Mouse (Mus musculus) lung, postnatal 0 days (tissue): Measurements from ENCODE around the gene Pnn. TPM values are rescaled to one million over a fixed set of nuclear protein-coding genes. Genes with fewer than 3 reads are reported as not detected.
A peak's percentile ranks its signal among the peaks of the same experiment; 100 is the strongest.

Experiments used
- ATAC-seq: fragments of 200-750 bp; cut with Nextera tagmentation; 2 replicates; pipeline ENCODE4 v1.8.0; 2017; ENCODE audit warnings: moderate library complexity
- DNase-seq: peaks from one replicate; pipeline ENCODE4 v3.0.0-alpha.2; 2016; ENCODE audit warnings: low spot score
- H3K27ac ChIP-seq: fragments of 300-500 bp; sonication (generic); 2 replicates; pipeline ENCODE4 v1.5.1; 2014; ENCODE audit warnings: antibody characterized with exemption, mild to moderate bottlenecking, low read length, mixed read lengths
- H3K27me3 ChIP-seq: fragments of 300-500 bp; sonication (generic); replicated peaks from 2 replicates; pipeline ENCODE4 v1.6.1; 2014; ENCODE audit warnings: low read length, mixed read lengths; ENCODE audit not compliant: insufficient read depth
- H3K36me3 ChIP-seq: fragments of 300-500 bp; sonication (generic); 2 replicates; pipeline ENCODE4 v1.6.1; 2014; ENCODE audit warnings: low read length, mixed read lengths; ENCODE audit not compliant: insufficient read depth
- H3K4me1 ChIP-seq: fragments of 300-500 bp; sonication (generic); 2 replicates; pipeline ENCODE4 v1.6.1; 2014; ENCODE audit warnings: antibody characterized with exemption, low read depth, low read length, mixed read lengths; ENCODE audit not compliant: insufficient read depth
- H3K4me2 ChIP-seq: fragments of 300-500 bp; sonication (generic); replicated peaks from 2 replicates; pipeline ENCODE4 v1.6.1; 2014; ENCODE audit warnings: low read depth, mild to moderate bottlenecking, low read length, moderate library complexity, mixed read lengths
- H3K4me3 ChIP-seq: fragments of 300-500 bp; sonication (generic); 2 replicates; pipeline ENCODE4 v1.5.1; 2014; ENCODE audit warnings: low read depth, low read length
- H3K9ac ChIP-seq: fragments of 300-500 bp; sonication (generic); replicated peaks from 2 replicates; pipeline ENCODE4 v1.6.1; 2014; ENCODE audit warnings: low read depth, mild to moderate bottlenecking
- H3K9me3 ChIP-seq: fragments of 300-500 bp; sonication (generic); 2 replicates; pipeline ENCODE4 v1.6.1; 2016; ENCODE audit warnings: low read length, mixed read lengths
- CTCF ChIP-seq: IDR thresholded peaks from 2 replicates; pipeline ENCODE4 v1.5.1; 2016; ENCODE audit warnings: antibody characterized with exemption, mild to moderate bottlenecking
- EP300 ChIP-seq: IDR thresholded peaks from 2 replicates; pipeline ENCODE4 v1.6.1; 2016; ENCODE audit warnings: antibody characterized with exemption, mild to moderate bottlenecking, control low read depth
- WGBS: fragments of 180-500 bp; shearing (Covaris S2); extraction: QIAGEN DNeasy Blood & Tissue Kit; methylation state at CpG from one replicate; pipeline ENCODE4 v1.1.7; 2014; 5-methylcytosine and 5-hydroxymethylcytosine counted together
- polyA plus RNA-seq: library from polyadenylated mRNA; unstranded; fragments of >200 nt; fragmentation: Nextera tagmentation; extraction: Ambion mirVana; gene quantifications from 2 replicates; pipeline ENCODE4 v1.2.1, GENCODE M21; 2015

The Pnn gene
- polyA plus RNA-seq, 1 experiment from 2014 or later = 40.5 TPM

- TF ChIP-seq EP300 (no peak), CTCF (no peak)
- Histone ChIP-seq H3K36me3 (peaks cover 24% of the 10 kb centered on the region; the same call in 1 of the 2 replicates), H3K9me3 (no peaks in the 10 kb centered on the region), H3K27me3 (no peaks in the 10 kb centered on the region), H3K4me1 (0 out of 2 replicates have a peak, but pooled peaks cover 3% of the 10 kb centered on the region), H3K4me2 (peak overlapping the region; percentile 81), H3K27ac (peak overlapping the region; percentile 92), H3K9ac (peak overlapping the region; percentile 99), H3K4me3 (peak overlapping the region; percentile 98)
- ATAC-seq = peak; percentile 51
- peak; percentile 19 for DNase-seq
- WGBS = 0% methylated on average over 36 of the region's 41 CpGs
These were observed 411 bp downstream of the Pnn start for GRCm38 (mm10) chr12:59067095-59067494.

GRCm38 (mm10) chr12:59068791-59069190 is 2.1 kb downstream of the Pnn start:
- H3K9ac ChIP-seq = no peak overlapping the region
- no peak for DNase-seq
- H3K4me1 ChIP-seq = 0 out of 2 replicates have a peak, but pooled peaks cover 3% of the 10 kb centered on the region
- no peak overlapping the region for H3K4me2 ChIP-seq
- no peaks in the 10 kb centered on the region for H3K27me3 ChIP-seq
- no peaks in the 10 kb centered on the region for H3K9me3 ChIP-seq
- H3K4me3 ChIP-seq = no peak overlapping the region
- TF ChIP-seq EP300 (no peak), CTCF (no peak)
- WGBS = 85% methylated on average over 13 of the region's 13 CpGs
- H3K36me3 ChIP-seq = peaks cover 27% of the 10 kb centered on the region; the same call in 1 of the 2 replicates
- no peak for ATAC-seq
- no peak overlapping the region for H3K27ac ChIP-seq

GRCm38 (mm10) chr12:59072286-59072685 is 5.6 kb downstream of the Pnn start:
- 85% methylated on average over 11 of the region's 11 CpGs for WGBS
- Histone ChIP-seq H3K27me3 (no peaks in the 10 kb centered on the region), H3K4me3 (no peak overlapping the region), H3K9ac (no peak overlapping the region), H3K36me3 (peaks cover 32% of the 10 kb centered on the region; the same call in 1 of the 2 replicates), H3K9me3 (no peaks in the 10 kb centered on the region), H3K4me1 (no peaks in the 10 kb centered on the region), H3K4me2 (no peak overlapping the region), H3K27ac (no peak overlapping the region)
- DNase-seq (no peak), ATAC-seq (no peak)
- TF ChIP-seq EP300 = no peak
- no peak for TF ChIP-seq CTCF

GRCm38 (mm10) chr12:59074052-59074451 is 7.4 kb downstream of the Pnn start:
- WGBS = 79% methylated on average over 3 of the region's 3 CpGs

GRCm38 (mm10) chr12:59076996-59077395 is 10.3 kb downstream of the Pnn start:
- WGBS = 77% methylated on average over 3 of the region's 3 CpGs
- H3K4me1 ChIP-seq = no peaks in the 10 kb centered on the region
- no peak overlapping the region for H3K27ac ChIP-seq
- TF ChIP-seq CTCF (no peak), EP300 (no peak)
- no peaks in the 10 kb centered on the region for H3K27me3 ChIP-seq
- no peak overlapping the region for H3K4me2 ChIP-seq
- no peak overlapping the region for H3K9ac ChIP-seq
- H3K9me3 ChIP-seq = no peaks in the 10 kb centered on the region
- H3K36me3 ChIP-seq = peaks cover 9% of the 10 kb centered on the region; the same call in 1 of the 2 replicates
- DNase-seq (no peak), ATAC-seq (no peak)
- H3K4me3 ChIP-seq = no peak overlapping the region

More at GRCm38 (mm10) chr12:59074052-59074451, 7.4 kb downstream of the Pnn start:
- TF ChIP-seq EP300 (no peak), CTCF (no peak)
- no peak overlapping the region for H3K9ac ChIP-seq
- no peaks in the 10 kb centered on the region for H3K27me3 ChIP-seq
- no peak overlapping the region for H3K27ac ChIP-seq
- no peak overlapping the region for H3K4me3 ChIP-seq
- H3K36me3 ChIP-seq = peaks cover 30% of the 10 kb centered on the region; the same call in 1 of the 2 replicates
- ATAC-seq (no peak), DNase-seq (no peak)
- no peak overlapping the region for H3K4me2 ChIP-seq
- no peaks in the 10 kb centered on the region for H3K4me1 ChIP-seq
- no peaks in the 10 kb centered on the region for H3K9me3 ChIP-seq

- DNase-seq = no peak
- Histone ChIP-seq H3K9ac (no peak overlapping the region), H3K4me1 (no peaks in the 10 kb centered on the region), H3K9me3 (no peaks in the 10 kb centered on the region), H3K27me3 (no peaks in the 10 kb centered on the region), H3K27ac (no peak overlapping the region), H3K4me2 (no peak overlapping the region), H3K4me3 (no peak overlapping the region), H3K36me3 (0 out of 2 replicates have a peak, but pooled peaks cover 5% of the 10 kb centered on the region)
- no peak for TF ChIP-seq EP300
- no peak for TF ChIP-seq CTCF
- ATAC-seq = no peak
- 88% methylated on average over 3 of the region's 3 CpGs for WGBS
These were observed 11.2 kb downstream of the Pnn start for GRCm38 (mm10) chr12:59077883-59078282.

- Histone ChIP-seq H3K27me3 (no peaks in the 10 kb centered on the region), H3K4me3 (no peak overlapping the region), H3K9me3 (no peaks in the 10 kb centered on the region), H3K36me3 (no peaks in the 10 kb centered on the region), H3K27ac (no peak overlapping the region), H3K9ac (no peak overlapping the region), H3K4me1 (no peaks in the 10 kb centered on the region), H3K4me2 (no peak overlapping the region)
- DNase-seq = no peak
- TF ChIP-seq EP300 (no peak), CTCF (no peak)
- 78% methylated on average over 4 of the region's 4 CpGs for WGBS
- no peak for ATAC-seq
These were observed 13.8 kb downstream of the Pnn start for GRCm38 (mm10) chr12:59080461-59080860.
